Mouse (Mus musculus) heart, embryonic 14.5 days (tissue): ENCODE data around the gene Fzd5. TPM values are rescaled to one million over a fixed set of nuclear protein-coding genes. Genes with fewer than 3 reads are reported as not detected.

Experiments
- ATAC-seq: fragments of 200-750 bp; cut with Nextera tagmentation; 2 replicates; pipeline ENCODE4 v1.8.0; 2017; ENCODE audit warnings: low read depth, moderate TSS enrichment; ENCODE audit not compliant: insufficient number of reproducible peaks, insufficient read depth, low FRiP score
- H3K27ac ChIP-seq, 2 experiments: fragments of 200-500 bp in 1 of 2; fragments of 300-500 bp in 1 of 2; sonication (generic) in 1 of 2; replicated peaks in 1 of 2; 2 replicates each; pipeline ENCODE4 v1.5.1; 2012 to 2014; ENCODE audit warnings: low read depth in 2 of 2, low read length in 2 of 2, control low read depth in 1 of 2, mild to moderate bottlenecking in 1 of 2, mixed read lengths in 1 of 2; ENCODE audit not compliant: control insufficient read depth in 1 of 2, insufficient read depth in 1 of 2
- H3K27me3 ChIP-seq: fragments of 300-500 bp; sonication (generic); 2 replicates; pipeline ENCODE4 v1.6.1; 2014; ENCODE audit warnings: mild to moderate bottlenecking, low read length, control low read depth; ENCODE audit not compliant: control insufficient read depth, insufficient read depth
- H3K36me3 ChIP-seq: fragments of 300-500 bp; sonication (generic); 2 replicates; pipeline ENCODE4 v1.6.1; 2014; ENCODE audit warnings: mild to moderate bottlenecking, control low read depth, low read length, mixed read lengths; ENCODE audit not compliant: control insufficient read depth, insufficient read depth
- H3K4me1 ChIP-seq, 2 experiments: fragments of 200-500 bp in 1 of 2; fragments of 300-500 bp in 1 of 2; sonication (generic) in 1 of 2; 2 replicates each; pipeline ENCODE4 v1.6.1; 2012 to 2014; ENCODE audit warnings: low read length in 2 of 2, control low read depth in 1 of 2, mixed read lengths in 1 of 2; ENCODE audit not compliant: control insufficient read depth in 2 of 2, insufficient read depth in 2 of 2
- H3K4me2 ChIP-seq: fragments of 300-500 bp; sonication (generic); 2 replicates; pipeline ENCODE4 v1.6.1; 2014; ENCODE audit warnings: mild to moderate bottlenecking, low read length
- H3K4me3 ChIP-seq, 2 experiments: fragments of 200-500 bp in 1 of 2; fragments of 300-500 bp in 1 of 2; sonication (generic) in 1 of 2; 2 replicates each; pipeline ENCODE4 v1.5.1; 2012 to 2014; ENCODE audit warnings: low read length in 2 of 2, mild to moderate bottlenecking in 2 of 2, control low read depth in 1 of 2, low read depth in 1 of 2, moderate library complexity in 1 of 2; ENCODE audit not compliant: control insufficient read depth in 1 of 2, insufficient read depth in 1 of 2
- H3K9ac ChIP-seq: fragments of 300-500 bp; sonication (generic); 2 replicates; pipeline ENCODE4 v1.6.1; 2014; ENCODE audit warnings: mild to moderate bottlenecking, low read length
- H3K9me3 ChIP-seq: fragments of 300-500 bp; sonication (generic); 2 replicates; pipeline ENCODE4 v1.6.1; 2016; ENCODE audit warnings: low read length, control low read depth; ENCODE audit not compliant: control insufficient read depth
- WGBS: fragments of 180-500 bp; shearing (Covaris S2); extraction: QIAGEN DNeasy Blood & Tissue Kit; methylation state at CpG from one replicate; pipeline ENCODE4 v1.1.7; 2014; 5-methylcytosine and 5-hydroxymethylcytosine counted together
- polyA plus RNA-seq: library from polyadenylated mRNA; unstranded; fragments of >200 nt; fragmentation: Nextera tagmentation; extraction: Ambion mirVana; gene quantifications from 2 replicates; pipeline ENCODE4 v1.2.1, GENCODE M21; 2014

Gene Fzd5
- polyA plus RNA-seq, 1 experiment from 2014 or later = 1.7 TPM

DNA sequence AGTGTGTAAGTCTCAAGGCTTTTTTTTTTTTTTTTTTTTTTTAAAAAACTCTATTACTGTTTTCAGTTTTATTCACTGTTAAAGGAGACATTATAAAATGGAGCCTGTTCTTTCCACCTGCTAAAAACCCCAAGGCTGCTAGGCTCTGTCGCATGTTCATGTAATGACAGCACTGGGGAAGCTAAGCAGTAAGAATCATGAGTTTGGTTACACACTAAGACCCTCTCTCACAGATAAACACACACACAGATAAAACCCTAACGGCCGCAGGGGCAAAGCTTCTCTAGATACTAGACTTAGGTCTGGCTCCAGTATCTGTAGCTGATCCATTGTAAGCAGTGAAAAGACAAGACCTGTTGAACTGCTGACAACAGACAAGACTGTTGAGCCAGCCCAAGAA, 56.1 kb downstream of the Fzd5 start:
- H3K4me2 ChIP-seq = no peak overlapping the region
- 47% methylated on average over 3 of the region's 3 CpGs for WGBS

More for the DNA sequence above, 56.1 kb downstream of the Fzd5 start:
- Histone ChIP-seq H3K4me1 (no peaks in the 10 kb centered on the region), H3K9me3 (no peaks in the 10 kb centered on the region), H3K4me3 (no peak overlapping the region), H3K36me3 (no peaks in the 10 kb centered on the region), H3K9ac (no peak overlapping the region), H3K27ac (no peak overlapping the region), H3K27me3 (no peaks in the 10 kb centered on the region)
- no peak for ATAC-seq

Other genes starting within 250 kb of the Fzd5 start
- gene Creb1, start 205.1 kb downstream of the Fzd5 start, polyA plus RNA-seq = 30.5 and 32.0 TPM in 2 replicates
- gene Mettl21a, start 120.5 kb downstream of the Fzd5 start, polyA plus RNA-seq = 12.8 and 13.7 TPM in 2 replicates
- gene Ccnyl1, start 47.3 kb downstream of the Fzd5 start, polyA plus RNA-seq = 6.7 and 8.5 TPM in 2 replicates
- 8.4 and 9.0 TPM in 2 replicates for gene Plekhm3, start 219.1 kb upstream of the Fzd5 start, polyA plus RNA-seq